Mouse (Mus musculus): ENCODE measurements around the gene Enam. TPM values are rescaled to one million over a fixed set of nuclear protein-coding genes. Genes with fewer than 3 reads are reported as not detected.

Enam gene
- polyA plus RNA-seq, 1 experiment, result not detected

DNA sequence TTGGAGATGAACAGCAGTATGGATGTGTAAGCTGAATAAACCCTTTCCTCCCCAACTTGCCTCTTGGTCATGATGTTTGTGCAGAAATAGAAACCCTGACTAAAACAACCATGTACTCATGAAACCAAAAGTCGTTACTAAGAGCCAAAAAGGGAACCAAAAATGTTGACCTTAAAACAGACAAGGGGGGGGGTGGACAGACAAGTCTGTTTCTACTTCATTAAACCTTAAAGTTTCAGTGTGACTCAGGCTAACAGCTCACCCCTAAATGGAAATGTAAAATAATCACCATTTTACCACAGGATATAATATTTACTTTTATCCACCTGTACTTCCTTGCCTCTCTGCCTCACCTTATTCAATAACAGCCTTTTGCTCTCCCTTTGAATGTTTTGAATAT is 20.8 kb downstream of the Enam start:
- Histone ChIP-seq H3K4me3 (ENCODE audit: control insufficient read depth, low read depth, low read length) (no peak overlapping the region), H3K4me1 (ENCODE audit: control insufficient read depth, insufficient read depth, low read length) (no peaks in the 10 kb centered on the region), H3K27ac (ENCODE audit: control insufficient read depth, insufficient read depth, low read depth, low read length) (no peak overlapping the region), H3K27me3 (ENCODE audit: control insufficient read depth, insufficient read depth, low read length) (no peaks in the 10 kb centered on the region), H3K36me3 (ENCODE audit: control insufficient read depth, insufficient read depth, low read length) (no peaks in the 10 kb centered on the region)
- TF ChIP-seq POLR2A (IDR thresholded peaks at IDR 0.05; ENCODE audit: control insufficient read depth, low read depth, low read length), result no peak
- no peak for TF ChIP-seq CTCF (IDR thresholded peaks at IDR 0.05; ENCODE audit: control insufficient read depth, insufficient read depth, insufficient replicate concordance, low read depth, low read length)

GRCm38 (mm10) chr5:88508990-88509389 is 21.2 kb downstream of the Enam start:
- Histone ChIP-seq H3K4me1 (ENCODE audit: control insufficient read depth, insufficient read depth, low read length) (no peaks in the 10 kb centered on the region), H3K36me3 (ENCODE audit: control insufficient read depth, insufficient read depth, low read length) (no peaks in the 10 kb centered on the region), H3K27me3 (ENCODE audit: control insufficient read depth, insufficient read depth, low read length) (no peaks in the 10 kb centered on the region), H3K4me3 (ENCODE audit: control insufficient read depth, low read depth, low read length) (no peak overlapping the region), H3K27ac (ENCODE audit: control insufficient read depth, insufficient read depth, low read depth, low read length) (no peak overlapping the region)
- TF ChIP-seq CTCF (IDR thresholded peaks at IDR 0.05; ENCODE audit: control insufficient read depth, insufficient read depth, insufficient replicate concordance, low read depth, low read length), result no peak
- TF ChIP-seq POLR2A (IDR thresholded peaks at IDR 0.05; ENCODE audit: control insufficient read depth, low read depth, low read length), result no peak

GRCm38 (mm10) chr5:88519232-88519631 is 31.5 kb downstream of the Enam start:
- no peaks in the 10 kb centered on the region for H3K36me3 ChIP-seq (ENCODE audit: control insufficient read depth, insufficient read depth, low read length)
- H3K4me1 ChIP-seq (ENCODE audit: control insufficient read depth, insufficient read depth, low read length), result no peaks in the 10 kb centered on the region
- no peaks in the 10 kb centered on the region for H3K27me3 ChIP-seq (ENCODE audit: control insufficient read depth, insufficient read depth, low read length)
- TF ChIP-seq CTCF (IDR thresholded peaks at IDR 0.05; ENCODE audit: control insufficient read depth, insufficient read depth, insufficient replicate concordance, low read depth, low read length) (no peak), POLR2A (IDR thresholded peaks at IDR 0.05; ENCODE audit: control insufficient read depth, low read depth, low read length) (no peak)
- no peak overlapping the region for H3K27ac ChIP-seq (ENCODE audit: control insufficient read depth, insufficient read depth, low read depth, low read length)
- no peak overlapping the region for H3K4me3 ChIP-seq (ENCODE audit: control insufficient read depth, low read depth, low read length)

- Histone ChIP-seq H3K27ac (ENCODE audit: control insufficient read depth, insufficient read depth, low read depth, low read length) (no peak within 1 kb of the TSS), H3K36me3 (ENCODE audit: control insufficient read depth, insufficient read depth, low read length) (no peaks in the 10 kb centered on the region), H3K4me3 (ENCODE audit: control insufficient read depth, low read depth, low read length) (no peak within 1 kb of the TSS), H3K27me3 (ENCODE audit: control insufficient read depth, insufficient read depth, low read length) (no peaks in the 10 kb centered on the region), H3K4me1 (ENCODE audit: control insufficient read depth, insufficient read depth, low read length) (no peaks in the 10 kb centered on the region)
- TF ChIP-seq CTCF (IDR thresholded peaks at IDR 0.05; ENCODE audit: control insufficient read depth, insufficient read depth, insufficient replicate concordance, low read depth, low read length) (no peak), POLR2A (IDR thresholded peaks at IDR 0.05; ENCODE audit: control insufficient read depth, low read depth, low read length) (no peak)
Observed at GRCm38 (mm10) chr5:88527657-88528056, 39.9 kb downstream of the Enam start, which contains the start of gene Jchain. TSS of gene Jchain (minus strand) at chr5:88527891.

DNA sequence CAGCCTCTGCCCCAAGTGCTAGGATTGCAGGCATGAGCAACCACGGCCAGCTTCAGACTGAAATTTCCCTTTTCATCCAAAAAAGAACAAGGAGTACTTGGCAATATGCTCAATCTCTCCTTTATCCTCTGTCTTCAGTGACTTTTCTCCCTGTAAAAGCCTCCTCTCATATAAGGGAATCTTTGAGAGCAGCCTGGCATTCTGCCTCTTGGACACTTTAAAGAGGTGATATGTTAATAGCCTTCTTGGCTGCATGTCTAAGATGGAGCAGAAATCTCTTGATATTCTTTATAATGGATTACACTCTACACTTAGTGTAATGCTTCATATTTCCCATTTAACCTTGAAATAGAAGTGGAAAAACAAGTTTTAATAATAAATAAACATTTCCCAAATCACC is 43.1 kb downstream of the Enam start:
- no peak for TF ChIP-seq POLR2A (IDR thresholded peaks at IDR 0.05; ENCODE audit: control insufficient read depth, low read depth, low read length)
- TF ChIP-seq CTCF (IDR thresholded peaks at IDR 0.05; ENCODE audit: control insufficient read depth, insufficient read depth, insufficient replicate concordance, low read depth, low read length), result no peak
- no peak overlapping the region for H3K4me3 ChIP-seq (ENCODE audit: control insufficient read depth, low read depth, low read length)
- H3K27me3 ChIP-seq (ENCODE audit: control insufficient read depth, insufficient read depth, low read length), result no peaks in the 10 kb centered on the region
- no peak overlapping the region for H3K27ac ChIP-seq (ENCODE audit: control insufficient read depth, insufficient read depth, low read depth, low read length)
- no peaks in the 10 kb centered on the region for H3K4me1 ChIP-seq (ENCODE audit: control insufficient read depth, insufficient read depth, low read length)
- H3K36me3 ChIP-seq (ENCODE audit: control insufficient read depth, insufficient read depth, low read length), result no peaks in the 10 kb centered on the region

- H3K27me3 ChIP-seq (ENCODE audit: control insufficient read depth, insufficient read depth, low read length), result no peaks in the 10 kb centered on the region
- no peaks in the 10 kb centered on the region for H3K36me3 ChIP-seq (ENCODE audit: control insufficient read depth, insufficient read depth, low read length)
- H3K4me3 ChIP-seq (ENCODE audit: control insufficient read depth, low read depth, low read length), result no peak overlapping the region
- no peak overlapping the region for H3K27ac ChIP-seq (ENCODE audit: control insufficient read depth, insufficient read depth, low read depth, low read length)
- H3K4me1 ChIP-seq (ENCODE audit: control insufficient read depth, insufficient read depth, low read length), result no peaks in the 10 kb centered on the region
- no peak for TF ChIP-seq CTCF (IDR thresholded peaks at IDR 0.05; ENCODE audit: control insufficient read depth, insufficient read depth, insufficient replicate concordance, low read depth, low read length)
- no peak for TF ChIP-seq POLR2A (IDR thresholded peaks at IDR 0.05; ENCODE audit: control insufficient read depth, low read depth, low read length)
Observed at GRCm38 (mm10) chr5:88534697-88535096, 46.9 kb downstream of the Enam start.

DNA sequence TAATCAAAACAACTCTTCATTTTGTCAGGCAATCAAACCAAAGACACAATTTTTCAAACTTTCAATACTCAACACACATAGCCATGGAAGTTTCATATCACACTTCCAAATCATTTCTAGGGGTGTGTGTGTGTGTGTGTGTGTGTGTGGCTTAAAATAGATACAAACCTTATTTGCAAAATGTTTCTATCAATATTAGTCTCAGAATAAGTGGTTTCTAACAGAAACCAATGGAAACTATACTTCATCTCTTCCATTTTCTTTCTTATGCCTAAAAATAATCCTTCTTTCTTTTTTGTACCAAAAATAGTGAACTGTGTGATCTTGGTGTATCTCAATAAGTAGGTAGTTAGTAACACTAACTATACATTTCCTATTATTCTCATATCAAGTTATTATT is 53.1 kb downstream of the Enam start:
- Histone ChIP-seq H3K36me3 (ENCODE audit: control insufficient read depth, insufficient read depth, low read length) (no peaks in the 10 kb centered on the region), H3K4me3 (ENCODE audit: control insufficient read depth, low read depth, low read length) (no peak overlapping the region), H3K4me1 (ENCODE audit: control insufficient read depth, insufficient read depth, low read length) (no peaks in the 10 kb centered on the region), H3K27me3 (ENCODE audit: control insufficient read depth, insufficient read depth, low read length) (no peaks in the 10 kb centered on the region), H3K27ac (ENCODE audit: control insufficient read depth, insufficient read depth, low read depth, low read length) (no peak overlapping the region)
- TF ChIP-seq POLR2A (IDR thresholded peaks at IDR 0.05; ENCODE audit: control insufficient read depth, low read depth, low read length) (no peak), CTCF (IDR thresholded peaks at IDR 0.05; ENCODE audit: control insufficient read depth, insufficient read depth, insufficient replicate concordance, low read depth, low read length) (no peak)

Data from testis, adult 2 months (tissue).